Mouse (Mus musculus) midbrain, embryonic 11.5 days (tissue): Measurements from ENCODE around the gene Gba. TPM values are rescaled to one million over a fixed set of nuclear protein-coding genes. Genes with fewer than 3 reads are reported as not detected.
"Not testable (repeated sequence)": the region's sequence is repeated elsewhere in the genome, so short reads cannot be mapped to it uniquely, and the experiment has no call there.

Experiments
- ATAC-seq: fragments of 200-750 bp; cut with Nextera tagmentation; 2 replicates; pipeline ENCODE4 v1.8.0; 2017; ENCODE audit warnings: moderate TSS enrichment, moderate library complexity; ENCODE audit not compliant: low FRiP score
- DNase-seq: peaks from one replicate; pipeline ENCODE4 v3.0.0; 2015; ENCODE audit warnings: low spot score; ENCODE audit errors: missing footprints
- H3K27ac ChIP-seq: fragments of 300-500 bp; sonication (generic); 2 replicates; pipeline ENCODE4 v1.5.1; 2014; ENCODE audit warnings: low read depth, low read length
- H3K27me3 ChIP-seq: fragments of 300-500 bp; sonication (generic); 2 replicates; pipeline ENCODE4 v1.6.1; 2014; ENCODE audit warnings: mild to moderate bottlenecking, low read length, moderate library complexity, mixed read lengths; ENCODE audit not compliant: control insufficient read depth, insufficient read depth
- H3K36me3 ChIP-seq: fragments of 300-500 bp; sonication (generic); 2 replicates; pipeline ENCODE4 v1.6.1; 2014; ENCODE audit warnings: mild to moderate bottlenecking, low read length, moderate library complexity, mixed read lengths; ENCODE audit not compliant: control insufficient read depth, insufficient read depth
- H3K4me1 ChIP-seq: fragments of 300-500 bp; sonication (generic); 2 replicates; pipeline ENCODE4 v1.6.1; 2014; ENCODE audit warnings: low read length; ENCODE audit not compliant: control insufficient read depth, insufficient read depth
- H3K4me2 ChIP-seq: fragments of 300-500 bp; sonication (generic); 2 replicates; pipeline ENCODE4 v1.6.1; 2014; ENCODE audit warnings: mild to moderate bottlenecking, moderate library complexity
- H3K4me3 ChIP-seq: fragments of 300-500 bp; sonication (generic); 2 replicates; pipeline ENCODE4 v1.5.1; 2014; ENCODE audit warnings: low read depth, low read length
- H3K9ac ChIP-seq: fragments of 300-500 bp; sonication (generic); 2 replicates; pipeline ENCODE4 v1.6.1; 2014; ENCODE audit warnings: low read length
- H3K9me3 ChIP-seq: fragments of 300-500 bp; sonication (generic); 2 replicates; pipeline ENCODE4 v1.6.1; 2016; ENCODE audit warnings: low read length; ENCODE audit not compliant: control insufficient read depth
- WGBS: fragments of 180-500 bp; shearing (Covaris S2); extraction: QIAGEN DNeasy Blood & Tissue Kit; methylation state at CpG from one replicate; pipeline ENCODE4 v1.1.7; 2014; 5-methylcytosine and 5-hydroxymethylcytosine counted together
- polyA plus RNA-seq: library from polyadenylated mRNA; unstranded; fragments of >200 nt; fragmentation: Nextera tagmentation; extraction: Ambion mirVana; gene quantifications from 2 replicates; pipeline ENCODE4 v1.2.1, GENCODE M21; 2014

The Gba gene
- polyA plus RNA-seq: 41.4 and 45.9 TPM in 2 replicates

- peaks cover 4% of the 10 kb centered on the region; the same call in 1 of the 2 replicates for H3K36me3 ChIP-seq
- H3K9me3 ChIP-seq: no peaks in the 10 kb centered on the region
- H3K4me2 ChIP-seq: peak within 1 kb of the TSS; percentile 52
- H3K4me3 ChIP-seq: peak within 1 kb of the TSS; percentile 40
- ATAC-seq: peak; percentile 90
- peak; percentile 100 for DNase-seq
- H3K27ac ChIP-seq: no peak within 1 kb of the TSS
- peaks cover 4% of the 10 kb centered on the region; the same call in 1 of the 2 replicates for H3K4me1 ChIP-seq
- WGBS: 26% methylated on average over 13 of the region's 13 CpGs
- H3K9ac ChIP-seq: peak within 1 kb of the TSS; percentile 50
- H3K27me3 ChIP-seq: no peaks in the 10 kb centered on the region
Measured at GRCm38 (mm10) chr3:89202253-89203141, at the start of gene Gba. Gba (plus strand) TSS chr3:89202928.

GRCm38 (mm10) chr3:89156951-89157350 lies 45.8 kb upstream of the Gba start:
- Histone ChIP-seq H3K4me1 (peaks cover 4% of the 10 kb centered on the region; the same call in 1 of the 2 replicates), H3K27me3 (no peaks in the 10 kb centered on the region), H3K27ac (no peak overlapping the region), H3K36me3 (no peaks in the 10 kb centered on the region), H3K4me2 (no peak overlapping the region), H3K9ac (no peak overlapping the region), H3K4me3 (no peak overlapping the region), H3K9me3 (no peaks in the 10 kb centered on the region)
- DNase-seq (no peak), ATAC-seq (no peak)
- 90% methylated on average over 8 of the region's 8 CpGs for WGBS

GRCm38 (mm10) chr3:89158651-89159050 lies 44.1 kb upstream of the Gba start:
- no peaks in the 10 kb centered on the region for H3K27me3 ChIP-seq
- no peak overlapping the region; the same call in 1 of the 2 replicates for H3K9ac ChIP-seq
- DNase-seq (no peak), ATAC-seq (no peak)
- no peak overlapping the region for H3K27ac ChIP-seq
- H3K4me1 ChIP-seq: peaks cover 4% of the 10 kb centered on the region; the same call in 1 of the 2 replicates
- peak overlapping the region; percentile 72 for H3K4me3 ChIP-seq
- H3K9me3 ChIP-seq: no peaks in the 10 kb centered on the region
- no peaks in the 10 kb centered on the region for H3K36me3 ChIP-seq
- WGBS: 22% methylated on average over 7 of the region's 7 CpGs
- H3K4me2 ChIP-seq: peak overlapping the region; percentile 98

- Histone ChIP-seq H3K4me2 (peak overlapping the region; percentile 98), H3K9ac (peak overlapping the region; percentile 71), H3K9me3 (no peaks in the 10 kb centered on the region), H3K27ac (no peak overlapping the region), H3K27me3 (no peaks in the 10 kb centered on the region), H3K36me3 (no peaks in the 10 kb centered on the region), H3K4me1 (peaks cover 7% of the 10 kb centered on the region; the same call in 1 of the 2 replicates), H3K4me3 (peak overlapping the region; percentile 72)
- WGBS: under 1% methylated on average over 13 of the region's 13 CpGs
- DNase-seq (peak; percentile 94), ATAC-seq (no peak)
Measured at GRCm38 (mm10) chr3:89159211-89159610, 43.5 kb upstream of the Gba start.

- peak; percentile 81 for ATAC-seq
- Histone ChIP-seq H3K4me2 (peak within 1 kb of the TSS; percentile 98), H3K36me3 (no peaks in the 10 kb centered on the region), H3K4me3 (peak within 1 kb of the TSS; percentile 72), H3K4me1 (peaks cover 7% of the 10 kb centered on the region; the same call in 1 of the 2 replicates), H3K27me3 (no peaks in the 10 kb centered on the region), H3K9ac (peak within 1 kb of the TSS; percentile 71), H3K9me3 (no peaks in the 10 kb centered on the region), H3K27ac (no peak within 1 kb of the TSS)
- 1% methylated on average over 58 of the region's 66 CpGs for WGBS
- DNase-seq: peak; percentile 96
Measured at GRCm38 (mm10) chr3:89159616-89160344, 42.9 kb upstream of the Gba start, which contains the start of gene Hcn3. Hcn3 (minus strand) TSS chr3:89160196.

- H3K4me1 ChIP-seq: peaks cover 17% of the 10 kb centered on the region
- not testable (repeated sequence) for H3K9ac ChIP-seq, H3K4me2 ChIP-seq, H3K27ac ChIP-seq, H3K9me3 ChIP-seq, ATAC-seq, H3K27me3 ChIP-seq, DNase-seq, H3K4me3 ChIP-seq, H3K36me3 ChIP-seq
Measured at GRCm38 (mm10) chr3:89161207-89161606, 41.5 kb upstream of the Gba start.

GRCm38 (mm10) chr3:89161786-89162185 lies 40.9 kb upstream of the Gba start:
- DNase-seq (no peak), ATAC-seq (no peak)
- no peaks in the 10 kb centered on the region; the same call in 1 of the 2 replicates for H3K36me3 ChIP-seq
- no peaks in the 10 kb centered on the region for H3K9me3 ChIP-seq
- H3K9ac ChIP-seq: no peak overlapping the region
- H3K4me2 ChIP-seq: no peak overlapping the region
- no peak overlapping the region for H3K27ac ChIP-seq
- WGBS: 74% methylated on average over 4 of the region's 4 CpGs
- H3K4me3 ChIP-seq: no peak overlapping the region
- H3K4me1 ChIP-seq: peaks cover 18% of the 10 kb centered on the region
- H3K27me3 ChIP-seq: no peaks in the 10 kb centered on the region

- Histone ChIP-seq H3K36me3 (peaks cover 3% of the 10 kb centered on the region; the same call in 1 of the 2 replicates), H3K9me3 (no peaks in the 10 kb centered on the region), H3K9ac (no peak overlapping the region), H3K4me3 (no peak overlapping the region), H3K4me1 (peaks cover 16% of the 10 kb centered on the region), H3K27me3 (no peaks in the 10 kb centered on the region), H3K27ac (no peak overlapping the region), H3K4me2 (no peak overlapping the region)
- no peak for DNase-seq
- 84% methylated on average over 1 of the region's 1 CpGs for WGBS
- no peak for ATAC-seq
Measured at GRCm38 (mm10) chr3:89163123-89163522, 39.6 kb upstream of the Gba start.
